Comparison of ENCODE assay signal across 25 mouse cellular contexts in the genomic region with DNA sequence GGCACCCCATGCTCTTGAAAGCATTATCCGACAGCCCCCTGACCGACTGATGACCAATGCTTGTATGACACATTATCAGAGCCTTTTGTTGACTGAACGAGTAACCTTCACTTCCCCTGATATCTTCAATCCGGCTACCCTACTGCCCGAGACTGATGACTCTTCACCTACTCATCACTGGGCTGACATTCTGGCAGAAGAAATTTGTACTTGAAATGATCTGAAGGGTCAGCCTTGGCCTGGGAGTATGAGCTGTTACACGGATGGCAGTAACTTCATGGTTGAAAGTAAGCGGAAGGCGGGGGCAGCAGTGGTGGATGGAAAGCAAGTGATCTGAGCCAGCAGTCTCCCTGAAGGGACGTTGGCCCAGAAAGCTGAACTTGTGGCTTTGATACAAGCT.
DNase-seq lines count a peak whose midpoint lies in the region; ATAC-seq lines count a peak whose summit lies in the region.
"Had no signal": no experiment of that assay in that cellular context is flagged by ENCODE, and none has a peak within 500 bp of the region (broad histone marks: within the 10 kb centered on the region; RNA-seq: fewer than 3 reads in every experiment).

No protein-coding gene starts in this region.

- H3K27ac ChIP-seq in midbrain, embryonic 11.5 days (ENCODE audit: low read depth, low read length): no peak overlapping the region
- H3K27ac ChIP-seq in midbrain, embryonic 14.5 days (replicated peaks; ENCODE audit: low read depth, low read length): no peak overlapping the region
- no peak overlapping the region for H3K27ac ChIP-seq in liver, embryonic 12.5 days
- H3K27ac ChIP-seq: forebrain, embryonic 10.5 days; forebrain, embryonic 13.5 days; heart, embryonic 15.5 days; hindbrain, embryonic 10.5 days; hindbrain, embryonic 13.5 days; intestine, embryonic 15.5 days had no signal

- peak; percentile 12 for DNase-seq in midbrain, embryonic 11.5 days (ENCODE audit: low spot score, missing footprints)
- DNase-seq in midbrain, embryonic 14.5 days: no peak
- peak; percentile 74 for DNase-seq in adrenal gland, adult 2 months
- peak; percentile 27 for DNase-seq in adrenal gland, postnatal 10 days
- DNase-seq in adrenal gland, postnatal 36 days: peak; percentile 40 to 56
- DNase-seq in spleen, postnatal 4 days (ENCODE audit: low spot score in 2 of 2): no peak
- DNase-seq: cerebellum, adult 18-20 months; cerebellum, adult 9-10 months; cerebellum, postnatal 14 days; gastrocnemius, postnatal 10 days; gastrocnemius, postnatal 36 days; heart, postnatal 10 days; heart, postnatal 36 days; kidney, adult 11 months had no signal

- H3K4me3 ChIP-seq in midbrain, embryonic 11.5 days (ENCODE audit: low read depth, low read length): no peak overlapping the region
- H3K4me3 ChIP-seq in midbrain, embryonic 14.5 days (replicated peaks; ENCODE audit: low read depth, low read length): no peak overlapping the region
- H3K4me3 ChIP-seq in liver, embryonic 12.5 days: no peak overlapping the region
- H3K4me3 ChIP-seq: forebrain, embryonic 10.5 days; forebrain, embryonic 13.5 days; heart, embryonic 12.5 days; heart, embryonic 15.5 days; hindbrain, embryonic 10.5 days; hindbrain, embryonic 13.5 days; intestine, embryonic 15.5 days had no signal

- H3K9ac ChIP-seq in midbrain, embryonic 11.5 days (ENCODE audit: low read length): no peak overlapping the region
- no peak overlapping the region for H3K9ac ChIP-seq in midbrain, embryonic 14.5 days (replicated peaks; ENCODE audit: low read length)
- no peak overlapping the region for H3K9ac ChIP-seq in liver, embryonic 12.5 days
- H3K9ac ChIP-seq: forebrain, embryonic 13.5 days; heart, embryonic 12.5 days; heart, embryonic 15.5 days; hindbrain, embryonic 13.5 days; intestine, embryonic 15.5 days had no signal

- 94% methylated on average over 9 of the region's 9 CpGs for WGBS in midbrain, embryonic 11.5 days
- WGBS in midbrain, embryonic 14.5 days: 93% methylated on average over 9 of the region's 9 CpGs
- 69% methylated on average over 9 of the region's 9 CpGs for WGBS in liver, embryonic 12.5 days (ENCODE audit: insufficient replicate concordance)

- H3K36me3 ChIP-seq in midbrain, embryonic 11.5 days (ENCODE audit: control insufficient read depth, insufficient read depth, low read length): no peaks in the 10 kb centered on the region
- H3K36me3 ChIP-seq in midbrain, embryonic 14.5 days (ENCODE audit: control insufficient read depth, insufficient read depth, low read length): no peaks in the 10 kb centered on the region
- no peaks in the 10 kb centered on the region for H3K36me3 ChIP-seq in liver, embryonic 12.5 days
- H3K36me3 ChIP-seq: forebrain, embryonic 10.5 days; heart, embryonic 12.5 days; heart, embryonic 15.5 days; hindbrain, embryonic 10.5 days; hindbrain, embryonic 13.5 days; intestine, embryonic 15.5 days had no signal

- no peaks in the 10 kb centered on the region for H3K27me3 ChIP-seq in midbrain, embryonic 11.5 days (ENCODE audit: control insufficient read depth, insufficient read depth, low read length)
- H3K27me3 ChIP-seq in midbrain, embryonic 14.5 days (ENCODE audit: control insufficient read depth, insufficient read depth, low read length): no peaks in the 10 kb centered on the region
- H3K27me3 ChIP-seq in liver, embryonic 12.5 days (replicated peaks): no peaks in the 10 kb centered on the region
- H3K27me3 ChIP-seq: forebrain, embryonic 13.5 days; heart, embryonic 12.5 days; heart, embryonic 15.5 days; hindbrain, embryonic 13.5 days; intestine, embryonic 15.5 days; Patski had no signal

- no peaks in the 10 kb centered on the region for H3K4me1 ChIP-seq in midbrain, embryonic 11.5 days (ENCODE audit: control insufficient read depth, insufficient read depth, low read length)
- no peaks in the 10 kb centered on the region for H3K4me1 ChIP-seq in midbrain, embryonic 14.5 days (ENCODE audit: control insufficient read depth, insufficient read depth, low read length)
- H3K4me1 ChIP-seq in liver, embryonic 12.5 days: no peaks in the 10 kb centered on the region
- H3K4me1 ChIP-seq: forebrain, embryonic 10.5 days; forebrain, embryonic 13.5 days; heart, embryonic 15.5 days; hindbrain, embryonic 10.5 days; hindbrain, embryonic 13.5 days; intestine, embryonic 15.5 days had no signal

- no peak overlapping the region for H3K4me2 ChIP-seq in midbrain, embryonic 11.5 days
- no peak overlapping the region for H3K4me2 ChIP-seq in midbrain, embryonic 14.5 days (ENCODE audit: low read length)
- H3K4me2 ChIP-seq in liver, embryonic 12.5 days: no peak overlapping the region
- H3K4me2 ChIP-seq: forebrain, embryonic 13.5 days; heart, embryonic 12.5 days; heart, embryonic 15.5 days; hindbrain, embryonic 13.5 days; intestine, embryonic 15.5 days had no signal

- H3K9me3 ChIP-seq in midbrain, embryonic 11.5 days (ENCODE audit: control insufficient read depth, low read length): no peaks in the 10 kb centered on the region
- no peaks in the 10 kb centered on the region for H3K9me3 ChIP-seq in midbrain, embryonic 14.5 days (ENCODE audit: control insufficient read depth, low read length)
- no peaks in the 10 kb centered on the region; the same call in 1 of the 2 replicates for H3K9me3 ChIP-seq in liver, embryonic 12.5 days (replicated peaks)
- H3K9me3 ChIP-seq: forebrain, embryonic 10.5 days; forebrain, embryonic 13.5 days; heart, embryonic 15.5 days; hindbrain, embryonic 10.5 days; hindbrain, embryonic 13.5 days; intestine, embryonic 15.5 days had no signal

- no peak for ATAC-seq in midbrain, embryonic 11.5 days (ENCODE audit: low FRiP score)
- ATAC-seq in midbrain, embryonic 14.5 days (ENCODE audit: low FRiP score, low TSS enrichment): no peak
- no peak for ATAC-seq in liver, embryonic 12.5 days
- ATAC-seq: forebrain, embryonic 13.5 days; forebrain, embryonic 16.5 days; hindbrain, embryonic 16.5 days; intestine, embryonic 15.5 days; Patski had no signal

Comparison
In these comparisons a context has a peak if more than half of its experiments do, and no peak if none do; other contexts are left out.
1. DNase-seq: peak in midbrain, embryonic 11.5 days (single experiment), adrenal gland, adult 2 months (single experiment), adrenal gland, postnatal 10 days (single experiment) and adrenal gland, postnatal 36 days (2 of 2); none in midbrain, embryonic 14.5 days (single experiment) and spleen, postnatal 4 days (0 of 2).